17 mouse cellular contexts compared by ENCODE assay signal in the genomic region with DNA sequence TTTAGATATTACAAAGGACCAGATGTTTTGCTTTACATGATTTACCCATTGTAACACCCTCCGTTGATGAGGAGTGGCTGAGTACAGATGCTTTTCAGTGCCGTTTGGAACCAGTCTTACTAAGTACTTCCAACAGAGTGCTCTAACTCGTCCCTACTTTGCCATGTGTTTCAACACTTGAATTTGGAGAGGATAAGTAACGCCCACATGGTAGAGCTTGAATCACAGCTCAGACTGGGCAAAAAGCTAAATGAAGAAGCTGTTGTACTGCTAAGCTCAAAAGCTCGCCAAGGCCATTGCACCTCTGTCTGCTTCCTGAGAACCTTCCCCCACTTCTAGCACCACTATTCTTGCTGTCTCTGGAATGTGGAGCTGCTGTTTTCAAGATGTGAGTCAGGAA.
DNase-seq lines count a peak whose midpoint lies in the region; ATAC-seq lines count a peak whose summit lies in the region.
"Had no signal": no experiment of that assay in that cellular context is flagged by ENCODE, and none has a peak within 500 bp of the region (broad histone marks: within the 10 kb centered on the region; RNA-seq: fewer than 3 reads in every experiment).

No protein-coding gene starts in this region.

- WGBS in heart, embryonic 15.5 days = 56% methylated on average over 5 of the region's 5 CpGs
- 54% methylated on average over 5 of the region's 5 CpGs for WGBS in heart, embryonic 10.5 days

- H3K9me3 ChIP-seq in heart, embryonic 15.5 days (replicated peaks) = peaks cover 4% of the 10 kb centered on the region; the same call in 1 of the 2 replicates
- no peaks in the 10 kb centered on the region; the same call in 1 of the 2 replicates for H3K9me3 ChIP-seq in heart, embryonic 10.5 days
- H3K9me3 ChIP-seq: hindbrain, embryonic 15.5 days; liver, embryonic 12.5 days; stomach, embryonic 15.5 days had no signal

- peak overlapping the region; percentile 21 for H3K27ac ChIP-seq in heart, embryonic 15.5 days
- no peak overlapping the region for H3K27ac ChIP-seq in heart, embryonic 10.5 days
- H3K27ac ChIP-seq: embryonic facial prominence, embryonic 13.5 days; forebrain, embryonic 12.5 days; heart, adult 2 months; hindbrain, embryonic 15.5 days; liver, embryonic 12.5 days; stomach, embryonic 15.5 days had no signal

- H3K36me3 ChIP-seq in heart, embryonic 15.5 days = no peaks in the 10 kb centered on the region
- H3K36me3 ChIP-seq in heart, embryonic 10.5 days = peaks cover 7% of the 10 kb centered on the region
- H3K36me3 ChIP-seq: embryonic facial prominence, embryonic 13.5 days; forebrain, embryonic 12.5 days; hindbrain, embryonic 15.5 days; liver, embryonic 12.5 days; stomach, embryonic 15.5 days had no signal

- H3K4me1 ChIP-seq in heart, embryonic 15.5 days (replicated peaks) = peaks cover 6% of the 10 kb centered on the region; the same call in 1 of the 2 replicates
- no peaks in the 10 kb centered on the region; the same call in 1 of the 2 replicates for H3K4me1 ChIP-seq in heart, embryonic 10.5 days
- H3K4me1 ChIP-seq: forebrain, embryonic 12.5 days; hindbrain, embryonic 15.5 days; liver, embryonic 12.5 days; megakaryocyte, embryonic 14.5 days; stomach, embryonic 15.5 days had no signal

- no peak overlapping the region for H3K4me2 ChIP-seq in heart, embryonic 15.5 days
- H3K4me2 ChIP-seq: embryonic facial prominence, embryonic 13.5 days; forebrain, embryonic 12.5 days; hindbrain, embryonic 15.5 days; liver, embryonic 12.5 days; stomach, embryonic 15.5 days had no signal

- H3K27me3 ChIP-seq in heart, embryonic 15.5 days = no peaks in the 10 kb centered on the region
- no peaks in the 10 kb centered on the region for H3K27me3 ChIP-seq in heart, embryonic 10.5 days (ENCODE audit: insufficient read depth, poor library complexity, severe bottlenecking)
- H3K27me3 ChIP-seq: embryonic facial prominence, embryonic 13.5 days; forebrain, embryonic 12.5 days; hindbrain, embryonic 15.5 days; liver, embryonic 12.5 days; megakaryocyte, embryonic 14.5 days; Patski; stomach, embryonic 15.5 days had no signal

- no peak overlapping the region for H3K4me3 ChIP-seq in heart, embryonic 15.5 days
- H3K4me3 ChIP-seq in heart, embryonic 10.5 days = no peak overlapping the region
- H3K4me3 ChIP-seq: embryonic facial prominence, embryonic 13.5 days; forebrain, embryonic 12.5 days; heart, adult 2 months; hindbrain, embryonic 15.5 days; liver, embryonic 12.5 days; megakaryocyte, embryonic 14.5 days; stomach, embryonic 15.5 days had no signal

- intact Hi-C loops in left cerebral cortex, postnatal 14 days (cut with DNase I) = no loop called here

- no peak overlapping the region for H3K9ac ChIP-seq in heart, embryonic 15.5 days
- H3K9ac ChIP-seq: embryonic facial prominence, embryonic 13.5 days; forebrain, embryonic 12.5 days; hindbrain, embryonic 15.5 days; liver, embryonic 12.5 days; stomach, embryonic 15.5 days had no signal

- ATAC-seq in heart, embryonic 15.5 days (replicated peaks; ENCODE audit: insufficient number of reproducible peaks, insufficient read depth, low FRiP score, low read depth) = no peak
- ATAC-seq: liver, embryonic 12.5 days; Patski had no signal

- no peak for DNase-seq in heart, embryonic 10.5 days (ENCODE audit: low spot score)
- peak; percentile 22 to 37 for DNase-seq in right cerebral cortex, adult 2 months (ENCODE audit: low spot score in 2 of 2)
- DNase-seq in right cerebral cortex, postnatal 4 days = no peak
- DNase-seq in left cerebral cortex, postnatal 14 days (ENCODE audit: low spot score in 2 of 2) = peak; percentile 19 to 34
- no peak for DNase-seq in adrenal gland, adult 8-10 months
- DNase-seq in urinary bladder, adult 18-20 months (ENCODE audit: low spot score in 2 of 2) = no peak
- DNase-seq: cerebellum, postnatal 25 days; heart, adult 2 months; thymus, postnatal 36 days had no signal

Comparison
In these comparisons a context has a peak if more than half of its experiments do, and no peak if none do; other contexts are left out.
1. DNase-seq: peak in right cerebral cortex, adult 2 months (2 of 2) and left cerebral cortex, postnatal 14 days (2 of 2); none in heart, embryonic 10.5 days (single experiment), right cerebral cortex, postnatal 4 days (single experiment), adrenal gland, adult 8-10 months (single experiment) and urinary bladder, adult 18-20 months (0 of 2).